Mouse (Mus musculus) hindbrain, embryonic 12.5 days (tissue): ENCODE results near the gene Ubl4a. TPM values are rescaled to one million over a fixed set of nuclear protein-coding genes. Genes with fewer than 3 reads are reported as not detected.
"Not testable (repeated sequence)": the region's sequence is repeated elsewhere in the genome, so short reads cannot be mapped to it uniquely, and the experiment has no call there.

ENCODE experiments used
- ATAC-seq: fragments of 200-750 bp; cut with Nextera tagmentation; 2 replicates; pipeline ENCODE4 v1.8.0; 2017; ENCODE audit warnings: moderate TSS enrichment; ENCODE audit not compliant: low FRiP score
- H3K27ac ChIP-seq: fragments of 300-500 bp; sonication (generic); 2 replicates; pipeline ENCODE4 v1.5.1; 2016; ENCODE audit warnings: mild to moderate bottlenecking
- H3K27me3 ChIP-seq: fragments of 300-500 bp; sonication (generic); 2 replicates; pipeline ENCODE4 v1.6.1; 2016; ENCODE audit warnings: mild to moderate bottlenecking
- H3K36me3 ChIP-seq: fragments of 300-500 bp; sonication (generic); 2 replicates; pipeline ENCODE4 v1.6.1; 2016; ENCODE audit warnings: mild to moderate bottlenecking
- H3K4me1 ChIP-seq: fragments of 300-500 bp; sonication (generic); 2 replicates; pipeline ENCODE4 v1.6.1; 2016
- H3K4me2 ChIP-seq: fragments of 300-500 bp; sonication (generic); replicated peaks from 2 replicates; pipeline ENCODE4 v1.6.1; 2016; ENCODE audit warnings: mild to moderate bottlenecking
- H3K4me3 ChIP-seq: fragments of 300-500 bp; sonication (generic); 2 replicates; pipeline ENCODE4 v1.5.1; 2016; ENCODE audit warnings: mild to moderate bottlenecking
- H3K9ac ChIP-seq: fragments of 300-500 bp; sonication (generic); 2 replicates; pipeline ENCODE4 v1.6.1; 2016; ENCODE audit warnings: mild to moderate bottlenecking, moderate library complexity
- H3K9me3 ChIP-seq: fragments of 300-500 bp; sonication (generic); replicated peaks from 2 replicates; pipeline ENCODE4 v1.6.1; 2016; ENCODE audit warnings: mild to moderate bottlenecking
- WGBS: fragments of 180-500 bp; shearing (Covaris S2); methylation state at CpG from one replicate; pipeline ENCODE4 v1.1.7; 2016; 5-methylcytosine and 5-hydroxymethylcytosine counted together
- polyA plus RNA-seq: library from polyadenylated mRNA; unstranded; fragments of >200 nt; fragmentation: Nextera tagmentation; extraction: Ambion mirVana; gene quantifications from 2 replicates; pipeline ENCODE4 v1.2.1, GENCODE M21; 2016

Ubl4a gene
- polyA plus RNA-seq = 56.7 and 63.1 TPM in 2 replicates

- Histone ChIP-seq H3K9me3 (no peaks in the 10 kb centered on the region), H3K4me1 (0 out of 2 replicates have a peak, but pooled peaks cover 4% of the 10 kb centered on the region), H3K36me3 (no peaks in the 10 kb centered on the region), H3K27me3 (no peaks in the 10 kb centered on the region), H3K4me3 (peak within 1 kb of the TSS; percentile 42), H3K4me2 (peak within 1 kb of the TSS; percentile 57), H3K9ac (peak within 1 kb of the TSS; percentile 51), H3K27ac (no peak within 1 kb of the TSS)
- WGBS = 28% methylated on average over 32 of the region's 32 CpGs
- ATAC-seq = peak; percentile 89
Measured at GRCm38 (mm10) chrX:74372888-74373549, at the start of gene Ubl4a, which contains the start of gene Slc10a3. TSS of gene Ubl4a (minus strand) at chrX:74373218. TSS of gene Slc10a3 (minus strand) at chrX:74373349.

GRCm38 (mm10) chrX:74413377-74413776, 40.4 kb upstream of the Ubl4a start:
- H3K4me3 ChIP-seq = no peak overlapping the region

GRCm38 (mm10) chrX:74408340-74408739, 35.3 kb upstream of the Ubl4a start:
- H3K27ac ChIP-seq = no peak overlapping the region
- no peak overlapping the region for H3K9ac ChIP-seq
- H3K27me3 ChIP-seq = no peaks in the 10 kb centered on the region
- no peaks in the 10 kb centered on the region for H3K36me3 ChIP-seq
- H3K9me3 ChIP-seq = no peaks in the 10 kb centered on the region
- 33% methylated on average over 2 of the region's 2 CpGs for WGBS
- H3K4me2 ChIP-seq = no peak overlapping the region
- no peak for ATAC-seq
- no peaks in the 10 kb centered on the region for H3K4me1 ChIP-seq
- no peak overlapping the region for H3K4me3 ChIP-seq

More at GRCm38 (mm10) chrX:74413377-74413776, 40.4 kb upstream of the Ubl4a start:
- Histone ChIP-seq H3K4me2 (no peak overlapping the region), H3K36me3 (no peaks in the 10 kb centered on the region), H3K4me1 (no peaks in the 10 kb centered on the region), H3K27ac (no peak overlapping the region), H3K9me3 (no peaks in the 10 kb centered on the region), H3K9ac (no peak overlapping the region), H3K27me3 (no peaks in the 10 kb centered on the region)
- ATAC-seq = peak; percentile 58

- Histone ChIP-seq H3K27ac (no peak overlapping the region), H3K4me2 (no peak overlapping the region), H3K4me3 (no peak overlapping the region), H3K9me3 (no peaks in the 10 kb centered on the region; the same call in 1 of the 2 replicates), H3K9ac (no peak overlapping the region), H3K4me1 (no peaks in the 10 kb centered on the region), H3K27me3 (no peaks in the 10 kb centered on the region), H3K36me3 (no peaks in the 10 kb centered on the region)
- WGBS = 84% methylated on average over 3 of the region's 3 CpGs
- no peak for ATAC-seq
Measured at GRCm38 (mm10) chrX:74400136-74400535, 27.1 kb upstream of the Ubl4a start.

GRCm38 (mm10) chrX:74392535-74393443, 19.8 kb upstream of the Ubl4a start, which contains the start of the genes Fam3a and Ikbkg:
TSS of gene Fam3a (minus strand) at chrX:74393272.
TSS of gene Ikbkg (plus strand) at chrX:74393290.
- peaks cover 4% of the 10 kb centered on the region; the same call in 1 of the 2 replicates for H3K4me1 ChIP-seq
- 27% methylated on average over 23 of the region's 30 CpGs for WGBS
- peak; percentile 100 for ATAC-seq

GRCm38 (mm10) chrX:74388153-74388552, 15.1 kb upstream of the Ubl4a start:
- no peak for ATAC-seq
- Histone ChIP-seq H3K36me3 (0 out of 2 replicates have a peak, but pooled peaks cover 2% of the 10 kb centered on the region), H3K4me3 (no peak overlapping the region), H3K27me3 (no peaks in the 10 kb centered on the region), H3K9ac (no peak overlapping the region), H3K4me2 (no peak overlapping the region), H3K4me1 (peaks cover 4% of the 10 kb centered on the region; the same call in 1 of the 2 replicates), H3K27ac (no peak overlapping the region), H3K9me3 (no peaks in the 10 kb centered on the region)

More at GRCm38 (mm10) chrX:74392535-74393443, 19.8 kb upstream of the Ubl4a start, which contains the start of the genes Fam3a and Ikbkg:
- Histone ChIP-seq H3K9me3 (no peaks in the 10 kb centered on the region; the same call in 1 of the 2 replicates), H3K4me3 (peak within 1 kb of the TSS; percentile 47), H3K9ac (peak within 1 kb of the TSS; percentile 72), H3K27ac (peak within 1 kb of the TSS; percentile 83), H3K36me3 (no peaks in the 10 kb centered on the region), H3K27me3 (no peaks in the 10 kb centered on the region), H3K4me2 (peak within 1 kb of the TSS; percentile 57)

GRCm38 (mm10) chrX:74384451-74384850, 11.4 kb upstream of the Ubl4a start:
- WGBS = 84% methylated on average over 2 of the region's 2 CpGs
- Histone ChIP-seq H3K4me1 (no peaks in the 10 kb centered on the region), H3K27me3 (no peaks in the 10 kb centered on the region), H3K4me2 (no peak overlapping the region), H3K36me3 (0 out of 2 replicates have a peak, but pooled peaks cover 2% of the 10 kb centered on the region), H3K27ac (no peak overlapping the region), H3K9me3 (no peaks in the 10 kb centered on the region), H3K4me3 (no peak overlapping the region), H3K9ac (no peak overlapping the region)
- ATAC-seq = no peak

GRCm38 (mm10) chrX:74368209-74368909, 4.7 kb downstream of the Ubl4a start:
- no peaks in the 10 kb centered on the region for H3K9me3 ChIP-seq
- H3K27me3 ChIP-seq = no peaks in the 10 kb centered on the region
- peak overlapping the region; percentile 82 for H3K9ac ChIP-seq
- peak overlapping the region; percentile 70 for H3K27ac ChIP-seq
- ATAC-seq = peak; percentile 74
- peaks cover 11% of the 10 kb centered on the region for H3K4me1 ChIP-seq
- H3K4me2 ChIP-seq = peak overlapping the region; percentile 62
- no peaks in the 10 kb centered on the region for H3K36me3 ChIP-seq
- 31% methylated on average over 48 of the region's 49 CpGs for WGBS
- peak overlapping the region; percentile 55 for H3K4me3 ChIP-seq

- Histone ChIP-seq H3K27me3 (no peaks in the 10 kb centered on the region), H3K4me3 (peak overlapping the region; percentile 55), H3K9me3 (no peaks in the 10 kb centered on the region), H3K27ac (no peak overlapping the region), H3K36me3 (no peaks in the 10 kb centered on the region), H3K4me2 (peak overlapping the region; percentile 62), H3K4me1 (peaks cover 9% of the 10 kb centered on the region), H3K9ac (peak overlapping the region; percentile 82)
- 68% methylated on average over 10 of the region's 10 CpGs for WGBS
- ATAC-seq = no peak
Measured at GRCm38 (mm10) chrX:74367512-74367911, 5.5 kb downstream of the Ubl4a start.

- ATAC-seq = no peak
- no peaks in the 10 kb centered on the region for H3K9me3 ChIP-seq
- H3K4me1 ChIP-seq = no peaks in the 10 kb centered on the region
- no peak overlapping the region for H3K9ac ChIP-seq
- no peaks in the 10 kb centered on the region for H3K27me3 ChIP-seq
- H3K27ac ChIP-seq = no peak overlapping the region
- H3K36me3 ChIP-seq = no peaks in the 10 kb centered on the region
- H3K4me2 ChIP-seq = no peak overlapping the region
- WGBS = 59% methylated on average over 11 of the region's 11 CpGs
- H3K4me3 ChIP-seq = no peak overlapping the region
Measured at GRCm38 (mm10) chrX:74359171-74359570, 13.8 kb downstream of the Ubl4a start.

GRCm38 (mm10) chrX:74357069-74357468, 15.9 kb downstream of the Ubl4a start:
- not testable (repeated sequence) for H3K27me3 ChIP-seq
- WGBS = 84% methylated on average over 3 of the region's 3 CpGs

GRCm38 (mm10) chrX:74353467-74353770, 19.6 kb downstream of the Ubl4a start, which contains the start of gene Lage3:
TSS of gene Lage3 (minus strand) at chrX:74353618.
- H3K27ac ChIP-seq = peak within 1 kb of the TSS; percentile 35
- peak; percentile 89 for ATAC-seq
- H3K4me2 ChIP-seq = peak within 1 kb of the TSS; percentile 56
- H3K4me3 ChIP-seq = peak within 1 kb of the TSS; percentile 41
- H3K36me3 ChIP-seq = no peaks in the 10 kb centered on the region
- peak within 1 kb of the TSS; percentile 58 for H3K9ac ChIP-seq
- H3K27me3 ChIP-seq = no peaks in the 10 kb centered on the region
- H3K9me3 ChIP-seq = no peaks in the 10 kb centered on the region
- 29% methylated on average over 7 of the region's 22 CpGs for WGBS
- no peaks in the 10 kb centered on the region for H3K4me1 ChIP-seq

More at GRCm38 (mm10) chrX:74357069-74357468, 15.9 kb downstream of the Ubl4a start:
- H3K36me3 ChIP-seq, H3K4me3 ChIP-seq, H3K9ac ChIP-seq, H3K9me3 ChIP-seq, H3K27ac ChIP-seq, ATAC-seq, H3K4me1 ChIP-seq, H3K4me2 ChIP-seq: not testable (repeated sequence)
